Mouse (Mus musculus): ENCODE results near the gene Neurod1. TPM values are rescaled to one million over a fixed set of nuclear protein-coding genes. Genes with fewer than 3 reads are reported as not detected.

Neurod1 gene
- polyA plus RNA-seq, 1 experiment from 2014 or later, result 43.4 TPM

Other genes starting within 250 kb of the Neurod1 start
- 8.6 and 10.0 TPM in 2 replicates for gene Itga4, start 201.3 kb downstream of the Neurod1 start, polyA plus RNA-seq (2014; fragmentation: Nextera tagmentation; extraction: Ambion mirVana)
- gene Cerkl, start within 50 bp of the Neurod1 start, polyA plus RNA-seq (2014; fragmentation: Nextera tagmentation; extraction: Ambion mirVana), result 2.4 and 2.5 TPM in 2 replicates
- 5.8 and 6.1 TPM in 2 replicates for gene Itprid2, start 178.6 kb upstream of the Neurod1 start, polyA plus RNA-seq (2014; fragmentation: Nextera tagmentation; extraction: Ambion mirVana)